Comparison of ENCODE assay signal across 31 mouse cellular contexts in the genomic region with DNA sequence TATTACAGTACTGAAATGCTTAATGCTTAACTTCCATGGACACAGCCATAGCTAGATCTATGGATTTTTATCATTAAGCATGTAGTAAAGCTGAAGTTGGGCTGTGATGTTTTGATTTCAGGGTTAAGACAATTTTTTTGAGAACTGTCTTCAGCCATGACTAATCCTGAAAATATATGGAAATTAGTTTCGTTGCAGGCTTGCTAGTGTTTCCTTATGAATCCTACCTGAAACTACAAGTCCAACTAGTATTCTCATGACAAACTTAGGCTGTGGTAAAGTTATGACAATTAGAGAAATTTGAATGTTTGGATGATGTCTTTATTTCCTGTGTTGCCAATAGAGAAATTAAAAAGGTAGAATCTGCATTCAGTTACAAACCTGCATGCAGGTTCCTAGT.
"Had no signal": no experiment of that assay in that cellular context is flagged by ENCODE, and none has a peak within 500 bp of the region (broad histone marks: within the 10 kb centered on the region; RNA-seq: fewer than 3 reads in every experiment).

No protein-coding gene starts in this region.

- H3K4me3 ChIP-seq: heart, embryonic 12.5 days; heart, embryonic 13.5 days; heart, embryonic 15.5 days; hindbrain, embryonic 10.5 days; hindbrain, embryonic 12.5 days; hindbrain, embryonic 13.5 days; hindbrain, embryonic 15.5 days; intestine, embryonic 15.5 days; kidney, embryonic 15.5 days; layer of hippocampus, adult 2 months; left cerebral cortex, adult 2 months had no signal

- H3K9me3 ChIP-seq: heart, embryonic 12.5 days; heart, embryonic 13.5 days; heart, embryonic 15.5 days; hindbrain, embryonic 10.5 days; hindbrain, embryonic 12.5 days; hindbrain, embryonic 13.5 days; hindbrain, embryonic 15.5 days; intestine, embryonic 15.5 days; kidney, embryonic 15.5 days had no signal

- H3K4me1 ChIP-seq: heart, embryonic 12.5 days; heart, embryonic 13.5 days; heart, embryonic 15.5 days; hindbrain, embryonic 10.5 days; hindbrain, embryonic 12.5 days; hindbrain, embryonic 13.5 days; hindbrain, embryonic 15.5 days; intestine, embryonic 15.5 days; kidney, embryonic 15.5 days had no signal

- H3K36me3 ChIP-seq: heart, embryonic 12.5 days; heart, embryonic 13.5 days; heart, embryonic 15.5 days; hindbrain, embryonic 10.5 days; hindbrain, embryonic 12.5 days; hindbrain, embryonic 13.5 days; hindbrain, embryonic 15.5 days; intestine, embryonic 15.5 days; kidney, embryonic 15.5 days had no signal

- H3K27ac ChIP-seq: heart, embryonic 13.5 days; heart, embryonic 15.5 days; hindbrain, embryonic 10.5 days; hindbrain, embryonic 12.5 days; hindbrain, embryonic 13.5 days; hindbrain, embryonic 14.5 days; hindbrain, embryonic 15.5 days; hindbrain, postnatal 0 days; intestine, embryonic 15.5 days; kidney, embryonic 15.5 days; kidney, postnatal 0 days; layer of hippocampus, adult 2 months; left cerebral cortex, adult 2 months had no signal

- H3K9ac ChIP-seq: heart, embryonic 12.5 days; heart, embryonic 13.5 days; heart, embryonic 15.5 days; hindbrain, embryonic 12.5 days; hindbrain, embryonic 13.5 days; hindbrain, embryonic 14.5 days; hindbrain, embryonic 15.5 days; intestine, embryonic 15.5 days; kidney, embryonic 15.5 days had no signal

- H3K4me2 ChIP-seq: heart, embryonic 11.5 days; heart, embryonic 12.5 days; heart, embryonic 13.5 days; heart, embryonic 15.5 days; hindbrain, embryonic 12.5 days; hindbrain, embryonic 13.5 days; hindbrain, embryonic 14.5 days; hindbrain, embryonic 15.5 days; intestine, embryonic 15.5 days; kidney, embryonic 15.5 days had no signal

- H3K27me3 ChIP-seq: heart, embryonic 12.5 days; heart, embryonic 13.5 days; heart, embryonic 15.5 days; hindbrain, embryonic 12.5 days; hindbrain, embryonic 13.5 days; hindbrain, embryonic 15.5 days; intestine, embryonic 15.5 days; kidney, embryonic 15.5 days had no signal

- DNase-seq: heart, postnatal 10 days; heart, postnatal 14 days; heart, postnatal 36 days; heart, postnatal 4 days; kidney, adult 11 months; kidney, adult 18-20 months; kidney, adult 2 months; kidney, adult 8-10 months; kidney, adult 9 months; kidney, postnatal 10 days; kidney, postnatal 14 days; kidney, postnatal 25 days; kidney, postnatal 36 days; kidney, postnatal 4 days; layer of hippocampus, adult 9-11 months; layer of hippocampus, postnatal 36 days had no signal
